Mouse (Mus musculus): ENCODE measurements at regions not wholly inside any gene's neighbourhood (a gene's known extent, or its start where the extent isn't known, plus 50 kb on each side); places are given as distances from the start of the nearest gene placed in this dataset.
A peak's percentile ranks its signal among the peaks of the same experiment; 100 is the strongest.

- DNase-seq, result no peak
These were observed 149.8 kb downstream of the Satb1 start for GRCm38 (mm10) chr17:51683318-51683717.

- DNase-seq, result no peak
These were observed 150.7 kb downstream of the Satb1 start for GRCm38 (mm10) chr17:51682368-51682767.

- DNase-seq, result no peak
These were observed 155.6 kb downstream of the Satb1 start for GRCm38 (mm10) chr17:51677451-51677850.

GRCm38 (mm10) chr17:51658408-51658807, 174.7 kb downstream of the Satb1 start:
- no peak for DNase-seq

GRCm38 (mm10) chr17:51653881-51654280, 179.2 kb downstream of the Satb1 start:
- DNase-seq, result no peak

- DNase-seq, result no peak
These were observed 181.2 kb downstream of the Satb1 start for GRCm38 (mm10) chr17:51651880-51652279.

GRCm38 (mm10) chr17:51649213-51649815, 183.8 kb downstream of the Satb1 start:
- no peak for DNase-seq

GRCm38 (mm10) chr17:51646416-51646815, 186.7 kb downstream of the Satb1 start:
- no peak for DNase-seq

GRCm38 (mm10) chr17:51645866-51646265, 187.2 kb downstream of the Satb1 start:
- no peak for DNase-seq

GRCm38 (mm10) chr17:51642682-51643081, 190.4 kb downstream of the Satb1 start:
- no peak for DNase-seq

- DNase-seq, result no peak
These were observed 197.2 kb downstream of the Satb1 start for GRCm38 (mm10) chr17:51635913-51636312.

- DNase-seq, result no peak
These were observed 201.5 kb downstream of the Satb1 start for GRCm38 (mm10) chr17:51631574-51631973.

- no peak for DNase-seq
These were observed 212.6 kb downstream of the Satb1 start for GRCm38 (mm10) chr17:51620528-51620927.

GRCm38 (mm10) chr17:51585263-51585662, 247.8 kb downstream of the Satb1 start:
- DNase-seq, result no peak

GRCm38 (mm10) chr17:51583984-51584880, 248.9 kb downstream of the Satb1 start:
- no peak for DNase-seq

GRCm38 (mm10) chr17:51583277-51583676, 249.8 kb downstream of the Satb1 start:
- no peak for DNase-seq

- DNase-seq, result no peak
These were observed 277.2 kb downstream of the Satb1 start for GRCm38 (mm10) chr17:51555854-51556253.

- no peak for DNase-seq
These were observed 278.6 kb downstream of the Satb1 start for GRCm38 (mm10) chr17:51554446-51554845.

GRCm38 (mm10) chr17:51552277-51553015, 280.6 kb downstream of the Satb1 start:
- no peak for DNase-seq

GRCm38 (mm10) chr17:51546999-51547398, 286.1 kb downstream of the Satb1 start:
- DNase-seq, result no peak

- DNase-seq, result no peak
These were observed 290.5 kb downstream of the Satb1 start for GRCm38 (mm10) chr17:51542544-51542943.

GRCm38 (mm10) chr17:51534678-51535077, 298.4 kb downstream of the Satb1 start:
- DNase-seq, result no peak

- no peak for DNase-seq
These were observed 298.8 kb downstream of the Satb1 start for GRCm38 (mm10) chr17:51534270-51534669.

GRCm38 (mm10) chr17:51528161-51528560, 304.9 kb downstream of the Satb1 start:
- peak; percentile 70 for DNase-seq

Measured in kidney, adult 9 months (tissue).